Mouse (Mus musculus): ENCODE measurements around the gene Cideb. TPM values are rescaled to one million over a fixed set of nuclear protein-coding genes. Genes with fewer than 3 reads are reported as not detected.

Cideb gene
- not detected for total RNA-seq (2023)

GRCm38 (mm10) chr14:55758363-55758784 lies at the start of gene Cideb:
Cideb (minus strand) TSS chr14:55758458.

DNA sequence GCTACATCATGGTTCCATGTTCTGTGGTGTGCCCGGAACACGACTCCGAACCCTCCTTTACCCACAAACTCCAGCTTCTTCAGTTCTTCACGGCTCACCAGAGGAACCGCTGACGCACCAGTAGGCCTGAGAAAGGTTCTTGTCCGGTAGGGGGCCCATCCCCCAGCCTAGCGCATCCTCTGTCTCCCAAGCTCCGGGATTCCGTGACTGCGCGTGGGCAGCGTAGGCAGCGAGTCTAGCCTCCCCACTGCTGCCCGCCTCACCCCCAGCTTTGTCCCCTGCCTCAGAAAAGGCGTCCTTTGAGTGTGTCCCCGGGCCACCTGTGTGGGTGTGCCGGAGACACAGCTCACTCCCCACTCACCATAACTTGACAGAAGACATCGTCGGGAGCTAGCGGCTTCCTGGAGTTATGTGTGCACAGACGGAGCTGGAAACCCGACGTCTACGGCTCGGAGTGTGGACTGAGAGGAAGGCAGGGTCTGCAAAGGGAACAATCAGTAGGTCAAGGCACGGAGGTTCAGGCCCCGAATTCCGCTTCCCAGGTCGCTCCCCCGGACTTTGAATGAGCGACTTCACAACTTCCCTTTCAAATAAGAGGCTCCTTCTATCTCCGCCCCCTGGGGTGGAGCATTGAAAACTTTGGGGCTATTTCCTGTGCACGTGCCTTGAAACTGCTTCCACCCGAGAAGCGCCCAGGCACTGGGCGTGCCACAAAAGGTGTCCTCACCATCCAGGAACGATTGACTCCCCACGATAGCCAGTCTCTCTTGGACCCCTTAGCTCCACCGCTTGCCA lies 30.2 kb upstream of the Cideb start, which contains the start of gene Ripk3:
Gene Ripk3 (minus strand): TSS at position 610 of the 795 bp plus-strand sequence.

GRCm38 (mm10) chr14:55783958-55784235 lies 25.6 kb upstream of the Cideb start, which contains the start of gene Adcy4:
Adcy4 (minus strand) TSS chr14:55784095.

GRCm38 (mm10) chr14:55765696-55766095 lies 7.4 kb upstream of the Cideb start, which contains the start of gene Ltb4r1:
Ltb4r1 (plus strand) TSS chr14:55765962.

GRCm38 (mm10) chr14:55761163-55761562 lies 2.9 kb upstream of the Cideb start, which contains the start of gene Ltb4r2:
Ltb4r2 (plus strand) TSS chr14:55761428.

GRCm38 (mm10) chr14:55745180-55745860 lies 12.9 kb downstream of the Cideb start, which contains the start of the genes Dhrs1 and Nop9:
Dhrs1 (minus strand) TSS chr14:55745690.
Nop9 (plus strand) TSS chr14:55745693.

GRCm38 (mm10) chr14:55721700-55722437 lies 36.4 kb downstream of the Cideb start, which contains the start of gene Rabggta:
Rabggta (minus strand) TSS chr14:55722263.

GRCm38 (mm10) chr14:55713729-55714122 lies 44.5 kb downstream of the Cideb start, which contains the start of gene Tgm1:
Tgm1 (minus strand) TSS chr14:55713926.

Other genes starting within 250 kb of the Cideb start
- gene Cpne6, start 248.0 kb downstream of the Cideb start, total RNA-seq (2023): not detected
- not detected for gene Nrl, start 233.5 kb downstream of the Cideb start, total RNA-seq (2023)
- gene Pck2, start 218.2 kb downstream of the Cideb start, total RNA-seq (2023): 10 to 100 TPM; 12.3 to 20.4 TPM
- gene Dcaf11, start 198.5 kb downstream of the Cideb start, total RNA-seq (2023): 10 to 100 TPM; 73.6 to 74.9 TPM
- gene A730061H03Rik, start 198.1 kb downstream of the Cideb start, total RNA-seq (2023): 1 to 10 TPM; 4.9 to 6.6 TPM
- not detected for gene Fitm1, start 182.8 kb downstream of the Cideb start, total RNA-seq (2023)
- gene Psme1, start 180.3 kb downstream of the Cideb start, total RNA-seq (2023): 100 to 1,000 TPM; 310 to 383 TPM
- gene Emc9, start 173.2 kb downstream of the Cideb start, total RNA-seq (2023): 10 to 100 TPM; 23.4 to 24.2 TPM
- gene Psme2, start 167.3 kb downstream of the Cideb start, total RNA-seq (2023): 100 to 1,000 TPM; 462 to 464 TPM
- 100 to 1,000 TPM; 112 to 116 TPM for gene Rnf31, start 166.8 kb downstream of the Cideb start, total RNA-seq (2023)
- 100 to 1,000 TPM; 104 to 137 TPM for gene Irf9, start 154.9 kb downstream of the Cideb start, total RNA-seq (2023)
- gene Rec8, start 140.4 kb downstream of the Cideb start, total RNA-seq (2023): 1 to 10 TPM in 1 of 2 experiments, not detected in 1; 1.3 TPM
- gene Ipo4, start 122.5 kb downstream of the Cideb start, total RNA-seq (2023): 10 to 100 TPM; 70.5 to 88.4 TPM
- gene Gm49378, start 120.6 kb downstream of the Cideb start, total RNA-seq (2023): 1 to 10 TPM; 4.0 to 4.6 TPM
- 10 to 100 TPM; 43.9 to 52.9 TPM for gene Tm9sf1, start 114.7 kb downstream of the Cideb start, total RNA-seq (2023)
- 1 to 10 TPM; 4.1 to 5.9 TPM for gene Tssk4, start 108.3 kb downstream of the Cideb start, total RNA-seq (2023)
- 10 to 100 TPM; 44.5 to 56.7 TPM for gene Mdp1, start 98.0 kb downstream of the Cideb start, total RNA-seq (2023)
- gene Gmpr2, start 86.5 kb downstream of the Cideb start, total RNA-seq (2023): 10 to 100 TPM; 19.3 to 25.8 TPM
- gene Nedd8, start 86.3 kb downstream of the Cideb start, total RNA-seq (2023): 100 to 1,000 TPM; 182 to 187 TPM
- 100 to 1,000 TPM in 1 of 2 experiments, 10 to 100 TPM in 1; 94.4 to 113 TPM for gene Tinf2, start 76.6 kb downstream of the Cideb start, total RNA-seq (2023)
- gene Tgm1, start 44.5 kb downstream of the Cideb start, total RNA-seq (2023): 1 to 10 TPM; 4.4 to 4.9 TPM
- 100 to 1,000 TPM in 1 of 2 experiments, 10 to 100 TPM in 1; 82.0 to 104 TPM for gene Rabggta, start 36.2 kb downstream of the Cideb start, total RNA-seq (2023)
- 10 to 100 TPM; 16.5 to 19.4 TPM for gene Dhrs1, start 12.8 kb downstream of the Cideb start, total RNA-seq (2023)
- 10 to 100 TPM; 31.3 to 38.2 TPM for gene Nop9, start 12.8 kb downstream of the Cideb start, total RNA-seq (2023)
- 1 to 10 TPM; 1.4 to 1.5 TPM for gene Ltb4r2, start 3.0 kb upstream of the Cideb start, total RNA-seq (2023)
- gene Ltb4r1, start 7.5 kb upstream of the Cideb start, total RNA-seq (2023): under 1 TPM; 0.52 to 0.95 TPM
- gene Adcy4, start 25.6 kb upstream of the Cideb start, total RNA-seq (2023): 1 to 10 TPM in 1 of 2 experiments, under 1 TPM in 1; 0.15 to 1.0 TPM
- gene Ripk3, start 30.4 kb upstream of the Cideb start, total RNA-seq (2023): 10 to 100 TPM; 55.9 to 66.9 TPM
- gene Nfatc4, start 64.7 kb upstream of the Cideb start, total RNA-seq (2023): not detected
- gene Nynrin, start 95.6 kb upstream of the Cideb start, total RNA-seq (2023): 1 to 10 TPM; 1.1 to 6.0 TPM
- not detected for gene Cbln3, start 125.9 kb upstream of the Cideb start, total RNA-seq (2023)
- 10 to 100 TPM; 68.1 to 75.9 TPM for gene Khnyn, start 126.5 kb upstream of the Cideb start, total RNA-seq (2023)
- gene Sdr39u1, start 141.8 kb upstream of the Cideb start, total RNA-seq (2023): 10 to 100 TPM; 32.2 to 52.6 TPM
- 1 to 10 TPM in 1 of 2 experiments, not detected in 1; 1.2 TPM for gene Cma1, start 186.2 kb upstream of the Cideb start, total RNA-seq (2023)
- gene Cma2, start 192.5 kb upstream of the Cideb start, total RNA-seq (2023): not detected

Data from T-cell, adult 66 days (primary cell).